Mouse (Mus musculus) gastrocnemius, postnatal 25 days (tissue): Measurements from ENCODE around the gene Vmn1r234. TPM values are rescaled to one million over a fixed set of nuclear protein-coding genes. Genes with fewer than 3 reads are reported as not detected.
A peak's percentile ranks its signal among the peaks of the same experiment; 100 is the strongest.

Experiments
- DNase-seq: peaks from one replicate; pipeline ENCODE4 v3.0.0; 2022
- long read RNA-seq, 2 experiments: library from polyadenylated mRNA; stranded (forward); transcript quantifications; one replicate each; pipeline ENCODE4 v2.0.0; 2021
- microRNA-seq, 2 experiments: library from miRNA; unstranded; fragments of <30 nt; microRNA quantifications; one replicate each; pipeline ENCODE4 v1.2.0; 2021; ENCODE audit warnings: borderline replicate concordance in 2 of 2
- total RNA-seq, 2 experiments: library from RNA; stranded (reverse); gene quantifications; 1 replicate in 1 of 2; 2 replicates in 1 of 2; pipeline ENCODE4 v1.2.3; 2021

Vmn1r234 gene
- not detected for total RNA-seq
- long read RNA-seq, experiment 1: 0 reads
- long read RNA-seq, experiment 2: 0 reads

DNA sequence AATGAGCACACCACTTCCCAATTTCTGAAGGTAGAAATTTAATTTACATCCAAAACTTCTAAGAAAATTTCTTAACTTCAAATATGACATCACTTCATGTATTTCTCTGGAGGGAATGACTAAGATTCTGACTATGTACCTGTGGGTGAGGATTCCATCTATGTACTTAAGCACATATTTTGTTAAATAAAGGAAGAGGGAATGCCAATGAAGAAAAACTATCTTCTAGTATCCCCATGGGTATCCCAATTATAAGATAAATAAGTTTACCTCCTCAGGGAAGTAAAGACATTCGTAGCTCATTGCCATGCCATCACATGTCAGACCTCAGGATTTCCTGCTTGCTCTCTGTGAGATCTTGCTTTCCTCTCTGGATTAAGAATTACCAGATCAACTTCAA is at the start of gene Vmn1r234:
Gene Vmn1r234, plus strand, starts transcription at position 301 of the 400 bp plus-strand sequence.
- no peak for DNase-seq

DNA sequence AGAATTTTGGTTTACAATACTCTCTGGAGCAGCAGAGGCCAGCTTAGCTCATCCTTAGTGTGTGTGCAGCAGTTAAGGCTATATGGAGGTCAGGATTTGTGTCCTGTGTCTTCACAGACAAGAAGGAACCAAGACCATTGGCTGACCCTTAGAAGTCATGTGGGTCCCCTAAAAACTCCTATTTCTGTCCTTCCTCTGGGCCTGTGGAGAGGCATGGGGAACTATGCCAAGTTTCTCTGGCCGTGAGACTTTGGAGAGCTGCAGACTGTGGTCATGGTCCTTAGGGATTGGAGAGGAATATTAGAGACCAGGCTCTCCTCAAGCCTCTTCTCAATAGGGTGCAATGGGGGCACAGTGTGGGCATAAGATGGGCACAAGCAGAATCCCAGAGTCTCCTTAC is 14.8 kb upstream of the Vmn1r234 start:
- peak; percentile 20 for DNase-seq

DNA sequence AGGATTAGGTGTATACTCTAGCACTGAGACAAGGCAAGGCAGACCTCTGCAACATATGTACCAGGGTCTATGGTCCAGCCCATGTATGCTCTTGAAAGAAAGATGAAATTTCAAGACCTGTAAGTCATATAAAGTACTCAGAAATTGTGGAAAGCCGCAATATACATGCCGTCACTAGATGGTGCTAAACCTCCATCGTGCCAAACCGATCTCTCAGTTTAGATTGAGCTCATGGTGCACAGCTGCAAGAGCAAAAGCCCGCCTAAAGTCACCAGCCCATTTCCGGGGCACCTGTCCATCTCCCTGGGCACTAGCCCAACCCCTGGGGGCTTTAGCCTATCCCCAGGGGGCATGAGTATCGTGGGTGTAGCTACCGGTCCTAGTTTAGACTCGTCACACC is 5.8 kb downstream of the Vmn1r234 start:
- no peak for DNase-seq

DNA sequence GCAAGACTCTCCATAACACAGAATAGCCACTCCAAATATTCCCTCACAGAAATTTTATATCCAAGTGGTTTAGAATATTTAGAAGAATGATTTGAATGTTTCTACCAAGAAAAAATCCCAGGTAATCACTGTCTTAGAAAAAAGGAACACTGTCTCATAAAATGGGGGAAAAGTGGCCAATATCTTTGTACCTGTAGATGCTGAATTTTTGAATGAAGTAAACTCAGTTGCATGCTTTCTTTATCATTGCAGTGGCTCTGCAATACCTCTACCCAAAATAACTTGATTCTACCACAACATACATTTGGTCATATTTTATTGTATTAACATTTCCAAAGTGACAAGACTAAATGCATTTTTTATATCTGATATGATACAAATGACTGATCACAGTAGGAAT is 30.2 kb downstream of the Vmn1r234 start, which contains the start of gene Vmn1r235:
Gene Vmn1r235, plus strand, starts transcription at position 301 of the 400 bp plus-strand sequence.
- no peak for DNase-seq

DNA sequence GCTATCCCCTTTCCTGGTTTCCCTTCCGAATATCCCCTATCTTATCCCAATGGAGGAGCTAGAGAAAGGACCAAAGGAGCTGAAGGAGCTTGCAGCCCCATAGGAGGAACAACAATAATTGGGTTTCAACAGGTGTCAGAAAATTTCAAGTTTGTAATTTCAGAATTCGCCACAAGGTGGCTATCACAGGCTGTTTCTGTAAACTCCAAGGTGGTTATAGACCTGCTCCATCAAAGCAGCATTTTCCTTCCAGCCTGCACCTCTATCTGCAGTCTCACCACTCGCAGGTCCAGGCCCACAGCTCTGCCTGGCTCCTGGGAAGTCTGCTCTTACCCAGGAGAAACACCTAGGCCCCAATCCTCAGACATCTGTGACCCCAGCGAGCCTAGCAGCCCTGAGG is 46.2 kb downstream of the Vmn1r234 start:
- no peak for DNase-seq

DNA sequence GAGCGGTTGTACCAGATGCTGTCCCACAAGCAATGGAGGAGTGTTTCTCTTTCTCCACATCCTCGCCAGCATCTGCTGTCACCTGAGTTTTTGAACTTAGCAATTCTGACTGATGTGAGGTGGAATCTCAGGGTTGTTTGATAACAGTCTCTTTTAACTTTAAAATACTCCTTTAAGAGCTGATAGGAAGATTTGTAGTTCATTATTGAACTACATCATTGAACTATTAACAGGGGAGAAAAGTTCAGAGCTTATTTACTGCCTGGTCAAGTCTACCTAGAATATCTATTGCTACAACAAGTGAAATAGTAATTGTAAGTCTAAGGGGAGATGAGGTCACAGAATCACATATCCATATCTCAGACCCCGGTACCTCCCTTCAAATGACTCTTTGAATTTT is 56.8 kb downstream of the Vmn1r234 start, which contains the start of gene Vmn1r236:
Gene Vmn1r236, plus strand, starts transcription at position 301 of the 400 bp plus-strand sequence.
- DNase-seq: no peak

DNA sequence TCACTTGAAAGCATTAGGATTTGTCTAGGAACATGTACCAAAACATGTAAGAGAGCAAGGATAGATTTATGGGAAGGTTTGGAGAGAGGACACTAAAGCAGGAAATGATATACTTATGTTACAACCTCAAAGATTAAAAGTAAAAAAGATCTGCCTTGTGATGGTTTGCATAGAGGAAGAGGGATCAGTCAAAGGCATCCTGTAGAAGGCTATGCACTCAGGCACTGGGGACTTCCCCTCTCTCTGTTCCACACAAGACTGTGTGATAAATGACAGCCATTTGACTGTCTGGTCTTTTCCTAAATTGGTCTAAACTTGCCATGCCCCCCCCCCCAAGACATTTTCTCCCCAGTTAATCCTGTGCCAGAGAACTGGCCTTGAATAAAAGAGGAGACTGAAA is 58.5 kb downstream of the Vmn1r234 start:
- no peak for DNase-seq

Small RNAs within 50 kb of the gene (microRNA-seq; reads per million reads assigned to microRNA genes)
- gene Gm26384: 0 reads per million in 2 experiments

Other genes starting within 250 kb of the Vmn1r234 start
- not detected for gene Vmn1r233, start 229.6 kb upstream of the Vmn1r234 start, total RNA-seq
- gene Zfp160, start 217.2 kb upstream of the Vmn1r234 start, total RNA-seq: 1 to 10 TPM; 6.4 to 7.3 TPM
- gene Vmn1r235, start 30.3 kb downstream of the Vmn1r234 start, total RNA-seq: not detected
- gene Vmn1r236, start 56.9 kb downstream of the Vmn1r234 start, total RNA-seq: not detected
- not detected for gene Vmn1r237, start 85.8 kb downstream of the Vmn1r234 start, total RNA-seq
- gene Zfp677, start 157.7 kb downstream of the Vmn1r234 start, total RNA-seq: under 1 TPM; 0.36 to 0.40 TPM
- under 1 TPM; 0.84 to 0.99 TPM for gene Zfp54, start 197.1 kb downstream of the Vmn1r234 start, total RNA-seq
- 1 to 10 TPM; 5.2 to 5.4 TPM for gene Zfp51, start 224.3 kb downstream of the Vmn1r234 start, total RNA-seq